Mouse (Mus musculus): ENCODE data around the gene Kat7. TPM values are rescaled to one million over a fixed set of nuclear protein-coding genes. Genes with fewer than 3 reads are reported as not detected.

Gene Kat7
- total RNA-seq, 2 experiments from 2014 or later = 72.0 to 74.0 TPM

Other genes with a start within 250 kb of the Kat7 start
- gene Itga3, start 233.4 kb downstream of the Kat7 start, total RNA-seq (2021) = 10 to 100 TPM; 12.1 to 14.0 TPM
- gene Dlx3, start 190.1 kb downstream of the Kat7 start, total RNA-seq (2021) = not detected
- not detected for gene Dlx4, start 164.0 kb downstream of the Kat7 start, total RNA-seq (2021)
- not detected for gene Tac4, start 48.7 kb downstream of the Kat7 start, total RNA-seq (2021)
- 1 to 10 TPM; 4.7 to 7.3 TPM for gene Fam117a, start 26.8 kb upstream of the Kat7 start, total RNA-seq (2021)
- gene Slc35b1, start 74.4 kb upstream of the Kat7 start, total RNA-seq (2021) = 10 to 100 TPM; 71.5 to 73.1 TPM
- gene Spop, start 103.8 kb upstream of the Kat7 start, total RNA-seq (2021) = 100 to 1,000 TPM; 165 to 167 TPM
- gene Nxph3, start 204.3 kb upstream of the Kat7 start, total RNA-seq (2021) = 10 to 100 TPM; 15.3 to 17.2 TPM